Mouse (Mus musculus): ENCODE measurements around the gene Cxcr6. TPM values are rescaled to one million over a fixed set of nuclear protein-coding genes. Genes with fewer than 3 reads are reported as not detected.

Gene Cxcr6
- polyA plus RNA-seq, 1 experiment from 2014 or later = 0.55 TPM

GRCm38 (mm10) chr9:123818601-123819000 is 12.3 kb downstream of the Cxcr6 start:
- no peak overlapping the region for H3K4me3 ChIP-seq (replicated peaks)
- ATAC-seq (ENCODE audit: insufficient number of reproducible peaks, low FRiP score, low TSS enrichment, low read depth) = no peak
- H3K9me3 ChIP-seq (replicated peaks) = no peaks in the 10 kb centered on the region
- no peaks in the 10 kb centered on the region for H3K27me3 ChIP-seq
- peaks cover 77% of the 10 kb centered on the region for H3K36me3 ChIP-seq
- H3K9ac ChIP-seq = no peak overlapping the region
- no peaks in the 10 kb centered on the region for H3K4me1 ChIP-seq
- H3K4me2 ChIP-seq (replicated peaks) = no peak overlapping the region
- no peak overlapping the region for H3K27ac ChIP-seq (replicated peaks)
- WGBS = 24% methylated on average over 2 of the region's 2 CpGs

DNA sequence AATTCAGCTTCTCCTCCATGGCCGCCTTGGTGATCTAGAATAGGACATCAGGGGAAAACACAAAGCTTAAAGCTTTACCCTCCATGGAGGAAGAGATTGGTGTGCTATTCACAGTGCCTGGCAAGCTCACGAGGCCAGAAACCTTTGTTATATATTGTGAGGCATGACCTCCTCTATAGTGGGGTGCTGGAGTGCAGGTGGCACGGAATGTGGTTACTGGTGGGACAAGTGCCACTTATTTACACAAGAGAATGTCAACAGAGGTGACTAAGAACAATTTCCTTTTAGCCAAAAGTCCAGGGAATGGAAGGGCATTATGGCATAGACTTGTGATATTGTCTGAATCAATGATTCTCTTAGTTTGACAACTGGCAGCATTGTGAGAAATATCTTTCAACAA is 20.4 kb downstream of the Cxcr6 start:
- Histone ChIP-seq H3K27me3 (no peaks in the 10 kb centered on the region), H3K4me3 (replicated peaks) (no peak overlapping the region), H3K9me3 (replicated peaks) (no peaks in the 10 kb centered on the region), H3K9ac (no peak overlapping the region), H3K4me2 (replicated peaks) (no peak overlapping the region), H3K36me3 (peaks cover 90% of the 10 kb centered on the region), H3K27ac (replicated peaks) (no peak overlapping the region), H3K4me1 (no peaks in the 10 kb centered on the region)
- 87% methylated on average over 3 of the region's 3 CpGs for WGBS
- ATAC-seq (ENCODE audit: insufficient number of reproducible peaks, low FRiP score, low TSS enrichment, low read depth) = no peak

DNA sequence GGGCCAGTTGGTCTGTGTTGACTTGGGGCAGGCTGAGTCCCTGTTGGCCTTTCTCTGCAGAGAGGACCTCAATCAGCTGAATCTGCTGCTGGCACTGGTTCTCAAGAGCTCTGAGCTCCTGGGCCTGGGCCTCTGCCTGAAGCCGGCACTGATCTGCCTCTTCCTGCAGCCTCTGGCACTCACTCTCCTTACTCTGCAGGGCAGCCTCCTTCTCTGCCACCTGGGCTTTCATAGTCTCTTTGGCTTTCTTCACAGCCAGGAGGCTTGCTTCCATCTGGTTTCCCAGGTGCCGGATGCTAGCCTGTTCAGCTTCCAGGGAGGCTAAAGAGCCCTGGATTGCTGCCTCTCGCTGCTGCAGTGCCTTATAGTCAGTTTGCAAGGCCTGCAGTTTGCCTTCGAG is 22.6 kb downstream of the Cxcr6 start:
- Histone ChIP-seq H3K9ac (no peak overlapping the region), H3K27ac (replicated peaks) (no peak overlapping the region), H3K27me3 (no peaks in the 10 kb centered on the region), H3K4me1 (no peaks in the 10 kb centered on the region), H3K4me3 (replicated peaks) (no peak overlapping the region), H3K36me3 (peaks cover 69% of the 10 kb centered on the region), H3K9me3 (replicated peaks) (no peaks in the 10 kb centered on the region), H3K4me2 (replicated peaks) (no peak overlapping the region)
- 87% methylated on average over 4 of the region's 4 CpGs for WGBS
- no peak for ATAC-seq (ENCODE audit: insufficient number of reproducible peaks, low FRiP score, low TSS enrichment, low read depth)

- H3K27ac ChIP-seq (replicated peaks) = no peak overlapping the region
- 92% methylated on average over 3 of the region's 3 CpGs for WGBS
- H3K4me2 ChIP-seq (replicated peaks) = no peak overlapping the region
- H3K36me3 ChIP-seq = peaks cover 65% of the 10 kb centered on the region
- no peaks in the 10 kb centered on the region for H3K4me1 ChIP-seq
- H3K27me3 ChIP-seq = no peaks in the 10 kb centered on the region
- no peak overlapping the region for H3K4me3 ChIP-seq (replicated peaks)
- no peak overlapping the region for H3K9ac ChIP-seq
- H3K9me3 ChIP-seq (replicated peaks) = no peaks in the 10 kb centered on the region
- ATAC-seq (ENCODE audit: insufficient number of reproducible peaks, low FRiP score, low TSS enrichment, low read depth) = no peak
Measured at GRCm38 (mm10) chr9:123835851-123836250, 29.6 kb downstream of the Cxcr6 start.

DNA sequence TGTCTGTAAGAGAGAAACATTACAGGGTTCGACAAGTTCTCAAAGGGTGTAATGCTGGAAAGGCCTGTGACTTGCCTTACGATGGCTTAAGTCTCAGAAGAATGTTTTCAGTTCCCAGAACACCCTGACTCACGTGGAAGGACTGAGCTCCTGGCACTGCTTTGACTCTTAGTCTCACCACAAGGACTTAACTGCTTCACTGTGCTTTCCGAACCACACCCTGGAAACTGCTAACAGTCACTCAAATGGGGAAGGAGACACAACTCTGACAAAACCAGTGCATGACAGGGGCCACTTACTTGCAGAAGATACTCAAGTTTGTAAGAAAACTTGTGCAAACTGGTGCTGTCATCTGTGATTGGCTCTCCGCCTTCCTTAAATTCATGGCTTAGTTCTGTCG is 34.0 kb downstream of the Cxcr6 start:
- Histone ChIP-seq H3K27ac (replicated peaks) (no peak overlapping the region), H3K36me3 (peaks cover 63% of the 10 kb centered on the region), H3K4me2 (replicated peaks) (no peak overlapping the region), H3K9ac (no peak overlapping the region), H3K9me3 (replicated peaks) (no peaks in the 10 kb centered on the region), H3K27me3 (no peaks in the 10 kb centered on the region), H3K4me3 (replicated peaks) (no peak overlapping the region), H3K4me1 (no peaks in the 10 kb centered on the region)
- 83% methylated on average over 6 of the region's 6 CpGs for WGBS
- no peak for ATAC-seq (ENCODE audit: insufficient number of reproducible peaks, low FRiP score, low TSS enrichment, low read depth)

GRCm38 (mm10) chr9:123844468-123844867 is 38.2 kb downstream of the Cxcr6 start:
- H3K9me3 ChIP-seq (replicated peaks) = no peaks in the 10 kb centered on the region
- no peak overlapping the region for H3K9ac ChIP-seq
- H3K4me1 ChIP-seq = no peaks in the 10 kb centered on the region
- no peaks in the 10 kb centered on the region for H3K27me3 ChIP-seq
- H3K4me3 ChIP-seq (replicated peaks) = no peak overlapping the region
- H3K27ac ChIP-seq (replicated peaks) = no peak overlapping the region
- H3K4me2 ChIP-seq (replicated peaks) = no peak overlapping the region
- 88% methylated on average over 3 of the region's 3 CpGs for WGBS
- no peak for ATAC-seq (ENCODE audit: insufficient number of reproducible peaks, low FRiP score, low TSS enrichment, low read depth)
- peaks cover 27% of the 10 kb centered on the region for H3K36me3 ChIP-seq

DNA sequence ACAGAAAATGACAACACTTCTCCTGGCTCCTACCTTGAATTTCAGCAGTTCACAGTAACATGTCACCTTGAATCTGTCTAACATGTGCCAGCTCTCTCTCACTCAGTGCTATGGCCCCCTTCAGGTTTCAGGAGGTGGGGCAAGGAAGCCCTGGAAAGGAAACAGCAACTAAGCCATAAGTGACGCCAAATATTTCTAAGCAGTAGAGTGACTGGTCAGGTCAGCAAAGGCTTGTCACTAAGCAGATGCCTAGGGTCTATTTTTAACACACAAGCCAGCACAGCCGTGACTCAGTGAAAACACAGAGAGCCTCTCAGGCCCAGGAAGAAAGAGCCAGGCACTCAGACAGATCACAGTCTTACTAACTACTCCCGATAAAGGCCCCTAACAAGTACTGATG is 38.8 kb downstream of the Cxcr6 start:
- ATAC-seq (ENCODE audit: insufficient number of reproducible peaks, low FRiP score, low TSS enrichment, low read depth) = no peak
- Histone ChIP-seq H3K4me2 (replicated peaks) (no peak overlapping the region), H3K9ac (no peak overlapping the region), H3K9me3 (replicated peaks) (no peaks in the 10 kb centered on the region), H3K4me1 (no peaks in the 10 kb centered on the region), H3K4me3 (replicated peaks) (no peak overlapping the region), H3K27me3 (no peaks in the 10 kb centered on the region), H3K36me3 (peaks cover 21% of the 10 kb centered on the region; the same call in 1 of the 2 replicates), H3K27ac (replicated peaks) (no peak overlapping the region)
- 50% methylated on average over 3 of the region's 3 CpGs for WGBS

DNA sequence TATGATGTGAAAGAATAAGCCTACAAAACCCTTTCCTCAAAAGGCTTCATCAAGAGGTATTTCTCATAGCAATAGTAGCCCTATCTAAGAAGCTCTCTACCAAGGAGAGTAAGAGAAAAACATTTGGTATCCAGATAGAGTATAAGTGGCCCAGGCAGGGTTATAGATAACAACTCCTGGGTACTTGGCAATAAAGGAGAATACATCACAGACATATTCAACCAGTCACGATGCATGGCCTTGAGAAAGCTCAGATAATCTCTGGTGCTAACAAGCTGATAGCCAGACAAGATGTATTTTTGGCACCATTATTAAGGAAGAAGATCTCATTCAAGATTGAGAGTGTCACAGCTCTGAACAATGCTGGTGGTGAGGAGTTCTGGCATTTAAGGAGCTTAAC is 40.2 kb downstream of the Cxcr6 start:
- H3K36me3 ChIP-seq = peaks cover 11% of the 10 kb centered on the region; the same call in 1 of the 2 replicates
- ATAC-seq (ENCODE audit: insufficient number of reproducible peaks, low FRiP score, low TSS enrichment, low read depth) = no peak
- WGBS = 91% methylated on average over 1 of the region's 1 CpGs

DNA sequence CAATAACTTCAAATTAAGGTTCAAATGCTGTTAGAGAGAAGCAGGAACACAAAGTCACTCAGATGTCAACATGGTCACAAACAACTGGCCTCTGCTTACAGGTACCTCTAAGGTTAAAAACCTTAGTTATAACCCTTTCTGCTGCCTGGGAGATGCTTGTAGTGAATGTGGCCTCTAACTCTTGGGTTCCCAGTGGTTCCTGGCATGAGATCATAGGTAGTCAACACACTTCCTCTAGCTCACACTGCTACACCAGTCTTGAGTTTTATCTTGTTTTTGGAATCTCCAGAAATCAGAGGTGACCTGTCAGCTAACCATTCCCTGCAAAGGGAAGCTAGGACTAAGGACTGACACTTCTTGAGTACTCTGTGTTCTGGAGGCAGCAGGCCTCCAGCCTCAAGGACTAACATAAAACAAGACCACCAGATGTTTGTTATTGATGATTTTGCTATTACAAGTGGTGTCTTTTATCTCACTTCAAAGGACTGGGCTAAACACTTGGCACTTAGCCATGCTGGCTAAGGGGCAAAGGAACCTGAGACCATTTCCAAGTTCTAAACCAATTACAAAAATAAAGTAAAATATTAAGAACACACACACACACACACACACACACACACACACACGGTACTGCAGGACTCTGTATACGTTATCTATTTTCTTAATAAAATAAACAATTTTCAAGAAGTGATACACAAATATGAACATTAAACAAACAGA is 43.9 kb downstream of the Cxcr6 start:
- H3K27me3 ChIP-seq = no peaks in the 10 kb centered on the region
- WGBS = 44% methylated on average over 2 of the region's 2 CpGs
- no peak overlapping the region for H3K9ac ChIP-seq
- peak overlapping the region; percentile 87; the same call in 1 of the 2 replicates for H3K4me3 ChIP-seq (replicated peaks)
- ATAC-seq (ENCODE audit: insufficient number of reproducible peaks, low FRiP score, low TSS enrichment, low read depth) = no peak
- no peaks in the 10 kb centered on the region for H3K9me3 ChIP-seq (replicated peaks)
- H3K4me1 ChIP-seq = peaks cover 7% of the 10 kb centered on the region; the same call in 1 of the 2 replicates
- H3K27ac ChIP-seq (replicated peaks) = no peak overlapping the region
- peak overlapping the region; percentile 55 for H3K4me2 ChIP-seq (replicated peaks)
- no peaks in the 10 kb centered on the region for H3K36me3 ChIP-seq

More for the DNA sequence above, 40.2 kb downstream of the Cxcr6 start:
- no peak overlapping the region for H3K9ac ChIP-seq
- H3K4me2 ChIP-seq (replicated peaks) = no peak overlapping the region
- H3K27me3 ChIP-seq = no peaks in the 10 kb centered on the region
- no peaks in the 10 kb centered on the region for H3K9me3 ChIP-seq (replicated peaks)
- H3K27ac ChIP-seq (replicated peaks) = no peak overlapping the region
- H3K4me3 ChIP-seq (replicated peaks) = no peak overlapping the region
- peaks cover 4% of the 10 kb centered on the region; the same call in 1 of the 2 replicates for H3K4me1 ChIP-seq

DNA sequence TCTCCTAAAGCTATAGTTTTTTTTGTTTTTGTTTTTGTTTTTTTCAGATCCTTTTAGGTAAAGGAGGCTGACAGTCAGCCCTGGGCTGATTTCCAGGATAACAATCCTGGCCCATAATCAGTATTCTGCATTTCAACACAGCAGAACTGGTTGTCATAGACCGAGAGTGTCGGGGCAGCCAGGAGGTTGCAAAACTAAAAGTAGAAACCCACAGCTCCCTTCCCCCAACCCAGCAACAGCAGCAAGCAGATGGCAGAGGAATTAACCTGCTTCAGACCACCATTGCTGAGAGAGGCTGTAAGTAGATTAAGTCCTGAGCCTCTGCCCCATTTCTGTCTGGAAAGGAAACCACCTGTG is 44.4 kb downstream of the Cxcr6 start:
- H3K27ac ChIP-seq (replicated peaks) = peak overlapping the region; percentile 98

DNA sequence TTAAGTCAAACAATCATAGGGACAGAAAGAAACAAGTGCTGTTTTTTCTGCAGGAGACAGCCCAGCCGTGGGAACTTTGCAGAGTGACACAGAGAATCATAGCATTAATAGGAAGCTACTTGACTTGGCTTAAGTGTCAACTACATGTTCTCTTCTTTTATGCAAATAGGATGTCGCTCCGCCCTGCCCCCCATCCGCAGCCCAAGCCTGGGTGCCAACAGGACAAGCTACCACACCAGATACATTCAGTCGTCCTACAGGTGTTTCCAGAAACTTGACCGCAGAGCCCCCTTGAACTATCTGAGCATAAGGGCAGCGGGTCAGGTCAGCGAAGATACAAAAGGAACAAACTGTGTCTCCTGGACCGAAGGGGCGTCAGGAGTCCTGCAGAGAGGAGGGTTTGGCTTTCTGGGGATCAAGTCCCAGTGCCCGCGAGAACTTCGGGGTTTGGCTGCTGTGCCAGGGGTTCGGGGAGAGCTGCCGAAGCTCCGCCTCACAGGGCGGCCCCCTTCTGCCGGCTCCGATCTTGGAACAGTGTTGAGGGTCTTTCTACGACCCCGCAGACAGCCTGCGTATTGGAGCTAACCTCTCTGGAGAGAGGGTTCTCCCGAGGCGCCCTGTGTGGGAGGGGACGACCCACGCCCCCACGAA is 44.9 kb downstream of the Cxcr6 start:
- H3K4me3 ChIP-seq (replicated peaks) = peak overlapping the region; percentile 87
- no peaks in the 10 kb centered on the region for H3K9me3 ChIP-seq (replicated peaks)
- peak overlapping the region; percentile 55 for H3K4me2 ChIP-seq (replicated peaks)
- peak overlapping the region; percentile 87 for H3K9ac ChIP-seq
- H3K4me1 ChIP-seq = peaks cover 7% of the 10 kb centered on the region; the same call in 1 of the 2 replicates
- peak; percentile 84 for ATAC-seq (ENCODE audit: insufficient number of reproducible peaks, low FRiP score, low TSS enrichment, low read depth)
- under 1% methylated on average over 27 of the region's 27 CpGs for WGBS
- H3K27ac ChIP-seq (replicated peaks) = peak overlapping the region; percentile 98
- no peaks in the 10 kb centered on the region for H3K36me3 ChIP-seq
- H3K27me3 ChIP-seq = no peaks in the 10 kb centered on the region

More for the DNA sequence above, 44.4 kb downstream of the Cxcr6 start:
- H3K4me3 ChIP-seq (replicated peaks) = peak overlapping the region; percentile 87
- H3K9me3 ChIP-seq (replicated peaks) = no peaks in the 10 kb centered on the region
- H3K36me3 ChIP-seq = no peaks in the 10 kb centered on the region
- peaks cover 7% of the 10 kb centered on the region; the same call in 1 of the 2 replicates for H3K4me1 ChIP-seq
- H3K9ac ChIP-seq = peak overlapping the region; percentile 87; the same call in 1 of the 2 replicates
- WGBS = 2% methylated on average over 2 of the region's 2 CpGs
- peak overlapping the region; percentile 55 for H3K4me2 ChIP-seq (replicated peaks)
- ATAC-seq (ENCODE audit: insufficient number of reproducible peaks, low FRiP score, low TSS enrichment, low read depth) = no peak
- no peaks in the 10 kb centered on the region for H3K27me3 ChIP-seq
